Mouse (Mus musculus) gastrocnemius, postnatal 14 days (tissue): ENCODE data around the gene Polr2l. TPM values are rescaled to one million over a fixed set of nuclear protein-coding genes. Genes with fewer than 3 reads are reported as not detected.
A peak's percentile ranks its signal among the peaks of the same experiment; 100 is the strongest.

Experiments used
- DNase-seq: peaks from one replicate; pipeline ENCODE4 v3.0.0; 2021; ENCODE audit warnings: mixed read lengths
- intact Hi-C: fragments of 180-260 bp; cut with DNase I; formaldehyde crosslinking; loops from one replicate; pipeline ENCODE4 v1.15.1; 2025; ENCODE audit warnings: low total_unique reads
- long read RNA-seq, 2 experiments: library from polyadenylated mRNA; stranded (forward); transcript quantifications; one replicate each; pipeline ENCODE4 v2.0.0; 2021
- total RNA-seq, 2 experiments: library from RNA; stranded (reverse); gene quantifications; 2 replicates each; pipeline ENCODE4 v1.2.3; 2021

Polr2l gene
- total RNA-seq, result 10 to 100 TPM; 47.7 to 49.8 TPM
- long read RNA-seq, experiment 1, transcript Polr2l-201 (2 exons, 1,650 nt), result major isoform, 71 of 158 reads
- long read RNA-seq, experiment 1, partial matches to known transcripts, result 0 of 158 reads
- long read RNA-seq, experiment 1, other reads (novel, unspliced or antisense), result 87 of 158 reads
- long read RNA-seq, experiment 2, transcript Polr2l-201 (2 exons, 1,650 nt), result major isoform, 87 of 187 reads
- long read RNA-seq, experiment 2, partial matches to known transcripts, result 0 of 187 reads
- long read RNA-seq, experiment 2, other reads (novel, unspliced or antisense), result 100 of 187 reads

- intact Hi-C loops, result no loop called here
- peak; percentile 83 for DNase-seq
These were observed at the start of gene Polr2l, which contains the start of gene Tspan4 for GRCm38 (mm10) chr7:141475011-141475804. TSS of gene Polr2l (minus strand) at chr7:141475132. TSS of gene Tspan4 (plus strand) at chr7:141475240.

GRCm38 (mm10) chr7:141524271-141524670 is 49.3 kb upstream of the Polr2l start:
- intact Hi-C loops, result loop anchor here (2.0 to 10.0 kb wide), 2 partner anchors 39 to 119 kb away; no protein-coding TSS in a partner anchor
- no peak for DNase-seq

DNA sequence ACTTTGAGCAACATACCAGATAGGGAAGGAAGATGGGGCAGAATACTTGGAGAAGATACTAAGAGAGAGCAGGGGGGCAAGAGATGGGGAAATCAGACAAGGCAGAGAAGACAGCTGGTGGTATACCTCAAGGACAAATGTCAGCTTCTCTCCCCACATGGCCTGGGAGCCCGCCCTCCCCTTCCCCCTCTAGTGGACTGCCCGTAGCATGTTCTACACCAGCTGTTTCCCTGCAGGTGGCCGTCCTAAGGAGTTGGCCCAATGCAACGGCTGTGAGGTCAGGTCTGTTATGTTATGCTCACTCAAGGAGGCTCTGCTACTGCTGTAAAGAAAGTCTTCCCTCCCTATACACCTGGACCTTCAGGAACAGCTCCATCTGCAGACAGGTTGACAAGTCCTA is 48.1 kb upstream of the Polr2l start:
- DNase-seq, result no peak
- intact Hi-C loops, result loop anchor here (10.0 kb wide), 1 partner anchor 118 kb away; no protein-coding TSS in a partner anchor

DNA sequence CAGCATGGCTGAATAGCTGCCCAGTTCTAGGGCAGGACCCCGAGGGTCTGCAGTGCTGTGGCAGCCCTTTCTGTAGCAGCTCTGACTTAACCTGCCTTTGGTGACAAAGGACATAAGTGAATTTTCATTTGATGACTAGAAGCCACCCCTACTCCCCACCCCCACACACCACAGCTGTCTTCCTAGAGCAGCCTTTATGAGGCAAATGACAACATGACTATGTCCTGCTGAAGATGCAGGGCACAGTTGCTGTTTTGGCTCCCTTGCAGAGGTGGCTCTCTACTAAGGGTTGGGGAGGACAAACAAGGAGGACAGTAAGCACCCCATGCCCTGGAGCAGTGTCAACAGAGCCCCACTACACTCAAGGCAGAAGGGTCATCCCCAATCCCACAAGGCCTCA is 44.9 kb upstream of the Polr2l start:
- intact Hi-C loops, result loop anchor here (10.0 kb wide), 1 partner anchor 115 kb away; no protein-coding TSS in a partner anchor
- no peak for DNase-seq

DNA sequence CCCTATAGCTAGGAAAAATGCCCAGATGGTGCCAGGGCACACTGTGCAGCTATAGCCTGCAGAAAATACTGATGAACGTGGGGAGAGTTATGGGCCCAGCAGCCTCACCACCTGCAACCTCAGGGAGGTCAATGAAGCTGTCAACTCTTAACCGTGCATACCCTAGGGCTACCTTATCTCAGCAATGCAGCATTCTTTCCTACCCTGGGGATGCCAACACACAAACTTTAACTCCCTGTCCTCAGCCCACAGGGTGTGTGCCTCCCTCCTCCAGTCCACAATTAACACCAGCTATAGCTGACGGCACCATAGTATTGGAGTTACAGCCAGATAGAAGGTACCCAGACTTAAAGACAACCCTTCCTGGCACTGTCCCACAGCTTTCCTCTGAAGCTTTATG is 44.0 kb upstream of the Polr2l start:
- DNase-seq, result no peak
- intact Hi-C loops, result no loop called here

- DNase-seq, result no peak
These were observed 43.4 kb upstream of the Polr2l start for GRCm38 (mm10) chr7:141518296-141518695.

DNA sequence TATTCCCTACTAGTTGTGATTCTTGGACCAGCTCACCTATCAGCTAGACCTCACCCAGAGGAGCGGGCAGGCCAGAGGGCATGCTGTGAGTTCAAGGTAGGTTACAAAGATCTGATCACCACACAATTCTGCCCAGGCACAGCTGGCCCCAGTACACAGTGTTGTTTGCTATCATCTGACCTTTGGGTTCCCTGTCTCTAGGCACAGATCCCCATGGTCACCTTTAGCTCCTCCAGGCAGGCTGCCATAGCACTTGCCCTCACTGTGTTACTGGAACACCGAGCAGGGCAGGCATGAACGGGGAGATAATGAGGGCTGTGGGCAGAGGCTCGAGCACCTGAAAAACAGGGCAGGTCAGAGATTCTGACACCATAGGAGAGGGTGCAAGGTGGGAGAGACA is 42.7 kb upstream of the Polr2l start:
- intact Hi-C loops, result no loop called here
- no peak for DNase-seq

More at GRCm38 (mm10) chr7:141518296-141518695, 43.4 kb upstream of the Polr2l start:
- intact Hi-C loops, result no loop called here

DNA sequence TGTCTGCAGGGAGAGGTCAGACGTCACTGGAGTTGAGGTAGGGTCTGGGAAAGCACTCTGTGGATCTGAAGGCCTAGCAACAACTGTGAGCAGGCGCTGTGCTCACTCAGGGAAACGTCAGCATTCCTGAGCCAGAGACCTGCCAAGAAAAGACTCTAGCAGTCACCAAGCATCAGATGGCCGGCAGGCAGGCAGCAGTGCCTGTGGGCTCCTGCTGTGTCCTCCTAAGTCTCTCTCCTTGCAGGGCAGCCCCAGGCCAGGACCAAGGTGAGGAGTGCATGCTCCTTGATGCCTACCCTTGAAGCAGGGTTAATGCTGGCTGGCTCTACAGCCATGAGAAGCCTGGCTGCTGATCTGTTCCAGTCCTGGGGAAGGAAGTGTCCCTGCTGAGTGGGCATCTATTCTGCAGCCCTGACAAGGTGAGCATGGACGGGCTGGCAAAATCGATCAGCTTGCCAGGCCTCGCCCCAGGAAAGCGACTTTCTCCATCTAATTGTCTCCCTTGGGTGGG is 35.8 kb upstream of the Polr2l start:
- DNase-seq, result peak; percentile 26
- intact Hi-C loops, result no loop called here

DNA sequence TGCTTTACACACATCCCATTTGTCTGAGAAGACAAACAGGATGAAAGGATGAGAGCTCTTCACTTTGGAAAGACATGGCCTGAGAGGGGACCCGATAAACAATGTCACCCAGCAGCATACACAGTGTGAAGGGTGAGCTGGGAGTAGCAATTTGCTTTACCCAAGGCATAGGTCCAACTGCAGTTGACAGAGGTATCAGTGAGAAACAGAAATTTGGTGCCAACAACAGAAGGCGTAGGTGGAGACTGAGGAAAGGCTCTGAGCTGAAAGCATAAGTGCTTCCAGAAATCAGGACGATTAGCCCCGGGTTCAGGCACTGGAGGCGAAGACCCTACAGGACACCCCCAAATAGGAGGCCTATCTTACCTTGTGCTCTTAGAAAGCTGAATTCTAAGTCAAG is 35.3 kb upstream of the Polr2l start:
- intact Hi-C loops, result no loop called here
- no peak for DNase-seq

DNA sequence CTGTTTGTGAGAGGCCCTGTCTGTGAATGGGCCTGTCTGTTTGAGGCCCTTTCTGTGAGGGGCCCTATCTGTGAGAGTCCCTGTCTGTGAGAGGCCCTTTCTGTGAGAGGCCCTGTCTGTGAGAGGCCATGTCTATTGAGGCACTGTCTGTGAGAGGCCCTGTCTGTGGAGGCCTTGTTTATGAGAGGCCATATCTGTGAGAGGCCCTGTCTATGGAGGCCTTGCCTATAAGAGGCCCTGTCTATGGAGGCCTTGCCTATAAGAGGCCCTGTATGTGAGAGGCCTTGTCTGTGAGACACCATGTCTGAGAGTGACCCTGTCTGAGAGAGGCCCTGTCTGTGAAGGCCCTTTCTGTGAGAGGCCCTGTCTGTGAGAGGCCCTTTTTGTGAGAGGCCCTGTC is 33.2 kb upstream of the Polr2l start:
- intact Hi-C loops, result no loop called here
- DNase-seq, result no peak

- DNase-seq, result no peak
- intact Hi-C loops, result no loop called here
These were observed 31.3 kb upstream of the Polr2l start for GRCm38 (mm10) chr7:141506278-141506677.

DNA sequence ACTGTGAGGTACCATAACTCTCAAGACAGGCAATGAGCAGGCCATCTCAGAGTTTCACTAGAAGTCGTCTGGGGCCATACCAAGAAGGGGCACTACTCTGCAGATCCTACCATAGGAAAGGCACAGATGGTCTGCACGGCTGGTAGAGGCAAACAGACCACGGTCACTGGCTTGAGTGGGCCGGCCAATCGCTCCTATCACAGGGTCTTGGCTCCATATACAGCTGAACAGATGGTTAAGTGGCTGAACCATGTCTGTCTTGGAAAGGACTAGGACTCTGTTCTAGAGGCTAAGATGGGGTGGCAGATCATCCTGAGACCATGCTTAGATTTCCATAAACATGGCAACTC is 27.6 kb upstream of the Polr2l start:
- DNase-seq, result no peak
- intact Hi-C loops, result no loop called here

DNA sequence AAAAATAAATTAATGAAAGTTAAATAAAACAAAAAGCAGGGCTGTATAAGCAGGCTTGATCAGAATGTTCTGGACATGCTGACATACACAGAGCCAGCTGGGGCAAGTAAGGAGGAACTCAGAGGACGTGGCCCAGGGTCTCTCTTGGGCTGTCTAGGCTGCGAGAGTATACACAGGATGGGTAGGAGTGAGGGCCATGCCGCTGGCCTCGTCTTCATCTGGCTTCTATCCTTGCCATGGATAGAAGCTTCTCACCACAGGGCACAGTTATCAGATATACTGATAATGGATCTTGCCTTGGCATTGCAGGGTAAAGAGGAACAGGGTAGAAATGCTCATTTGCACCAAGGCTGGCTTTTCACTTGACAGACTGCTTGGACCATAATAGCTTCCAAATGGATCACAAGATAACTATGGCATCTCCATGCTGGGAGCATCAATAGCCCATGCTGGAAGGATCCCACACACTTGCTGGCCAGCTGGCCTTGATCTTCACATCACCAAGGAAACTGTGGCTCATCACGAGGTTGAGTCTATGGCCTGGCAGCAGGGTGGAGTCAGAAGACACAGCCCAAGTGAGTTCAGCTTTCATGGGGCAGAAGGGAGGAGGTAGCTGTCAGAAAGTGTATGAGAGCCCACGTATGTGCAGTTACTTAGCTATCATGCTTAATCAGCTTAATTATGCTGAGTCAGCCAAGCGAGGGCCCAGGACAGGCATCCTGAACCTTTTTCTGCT is 27.1 kb upstream of the Polr2l start:
- intact Hi-C loops, result no loop called here

GRCm38 (mm10) chr7:141497600-141497999 is 22.7 kb upstream of the Polr2l start:
- DNase-seq, result no peak
- intact Hi-C loops, result no loop called here

More for the DNA sequence above, 27.1 kb upstream of the Polr2l start:
- no peak for DNase-seq

DNA sequence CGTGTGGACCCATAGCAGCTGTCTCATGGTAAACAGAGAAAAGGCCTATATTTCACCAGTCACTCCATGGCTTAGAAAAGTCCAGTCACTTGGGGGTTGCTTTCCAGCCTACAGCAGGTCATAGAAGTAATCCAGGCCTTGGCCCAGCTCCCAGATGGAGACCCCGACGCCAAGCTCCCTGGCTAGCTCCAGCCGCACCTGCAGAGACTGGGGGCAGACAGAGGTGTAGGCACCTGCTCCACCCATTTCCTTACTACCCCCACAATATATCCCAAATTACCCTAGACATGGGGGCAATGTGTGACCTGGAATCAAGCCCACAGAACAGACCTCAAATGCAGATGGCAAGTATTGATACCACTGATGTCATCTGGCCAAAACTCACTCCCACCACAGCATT is 21.0 kb upstream of the Polr2l start:
- intact Hi-C loops, result no loop called here
- DNase-seq, result no peak

DNA sequence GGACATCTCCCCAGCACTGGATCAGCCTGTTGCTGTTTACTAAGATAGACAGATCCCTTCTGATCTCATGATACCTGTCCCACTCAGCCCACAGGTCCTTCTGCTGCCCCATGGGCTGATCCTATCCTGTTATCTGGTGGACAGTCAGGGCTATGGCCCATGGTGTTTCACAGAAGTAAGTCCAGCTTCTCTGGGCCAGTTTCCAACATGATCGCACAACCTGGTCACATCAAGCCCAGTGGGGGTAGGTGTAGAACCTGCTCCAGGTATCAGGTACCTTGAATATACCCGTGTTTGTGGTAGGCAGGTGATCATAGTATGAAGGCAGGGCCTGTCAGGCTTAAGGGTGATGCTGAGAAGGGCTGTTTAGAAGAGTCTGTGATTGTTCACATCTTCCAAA is 20.4 kb upstream of the Polr2l start:
- DNase-seq, result no peak

DNA sequence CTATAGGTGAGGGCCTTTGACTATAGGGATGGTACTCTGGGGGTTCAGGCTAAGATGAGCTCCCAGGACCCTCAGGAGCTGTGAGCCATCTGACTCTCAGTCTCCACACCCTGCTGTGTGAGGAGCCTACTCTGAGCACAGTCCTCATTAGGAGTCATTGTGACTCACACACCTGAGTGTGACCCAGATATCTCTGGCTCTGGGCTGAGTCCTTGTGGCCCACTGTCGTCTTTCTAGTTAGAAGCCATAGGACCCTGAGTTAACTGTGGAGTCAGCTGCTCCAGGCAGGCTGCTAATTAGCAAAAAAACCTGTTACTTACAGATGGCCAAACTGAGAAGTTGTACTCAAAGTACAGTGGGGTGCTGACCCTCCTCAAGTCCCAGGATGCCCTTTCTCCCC is 18.8 kb upstream of the Polr2l start:
- intact Hi-C loops, result no loop called here
- no peak for DNase-seq

More for the DNA sequence above, 20.4 kb upstream of the Polr2l start:
- intact Hi-C loops, result no loop called here

DNA sequence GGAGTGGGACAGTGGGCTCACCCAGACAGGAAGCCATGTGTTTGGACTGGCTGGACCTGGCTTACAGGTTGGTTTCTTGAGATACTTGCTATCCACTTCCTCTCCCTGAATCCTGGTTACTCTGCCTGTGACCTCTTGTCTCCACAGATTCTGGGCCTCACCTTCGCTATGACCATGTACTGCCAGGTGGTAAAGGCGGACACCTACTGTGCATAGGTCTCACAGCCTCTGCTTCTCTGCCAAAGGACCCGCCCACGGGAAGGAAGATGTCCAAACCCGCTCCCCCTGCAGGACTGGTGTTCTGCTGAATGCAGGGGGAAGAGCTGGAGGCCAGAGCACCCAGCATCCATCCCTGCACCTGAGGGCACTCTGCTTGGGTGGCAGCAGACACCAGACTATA is 17.8 kb upstream of the Polr2l start:
- intact Hi-C loops, result no loop called here
- no peak for DNase-seq

DNA sequence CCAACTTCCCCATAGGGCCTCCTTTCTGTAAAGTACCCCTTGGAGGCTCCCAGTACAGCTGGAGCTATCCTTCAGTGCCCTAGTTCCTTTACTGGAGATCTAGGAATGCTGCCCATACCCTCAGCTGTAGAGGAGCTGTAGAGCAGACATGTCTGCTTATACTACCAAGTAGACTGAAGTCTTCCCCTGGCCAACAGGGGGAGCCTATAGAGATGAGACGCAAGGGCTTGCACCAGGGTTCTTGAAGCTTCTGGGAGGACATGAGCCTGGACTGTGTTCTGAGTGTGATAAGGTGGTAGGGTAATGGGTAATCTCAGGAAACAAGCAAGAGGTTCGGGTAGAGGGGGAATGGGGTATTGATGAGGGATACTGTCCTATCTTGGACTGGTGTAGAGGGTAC is 16.2 kb upstream of the Polr2l start:
- DNase-seq, result no peak
- intact Hi-C loops, result no loop called here

DNA sequence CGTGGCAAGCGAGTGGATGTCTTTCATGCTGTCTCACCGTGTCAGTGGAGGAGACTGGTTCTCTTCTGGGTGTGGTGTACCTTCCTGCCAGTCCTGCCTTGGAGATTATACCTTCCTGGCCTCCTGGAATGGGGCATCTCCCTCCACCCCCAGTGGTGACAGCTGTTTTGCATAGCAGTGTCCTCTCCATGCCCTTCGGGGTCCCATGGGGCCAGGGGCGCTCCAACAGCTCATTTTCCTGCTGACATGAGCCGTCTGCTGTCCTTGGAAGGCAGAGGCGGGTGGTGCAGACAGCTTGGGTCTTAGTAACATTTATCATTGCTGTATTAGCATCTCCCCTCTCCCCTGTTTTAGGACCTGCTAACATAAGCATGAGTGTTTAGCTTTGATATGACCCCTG is 12.2 kb upstream of the Polr2l start:
- DNase-seq, result no peak
- intact Hi-C loops, result no loop called here
